In genomic region chr13:73160289-73160688, GRCm38 (mm10) we compare ENCODE assay signal across 8 mouse cellular contexts.
DNase-seq lines count a peak whose midpoint lies in the region; ATAC-seq and TF ChIP-seq lines count a peak whose summit lies in the region.

No protein-coding gene starts in this region.

- no peaks in the 10 kb centered on the region for H3K36me3 ChIP-seq in embryonic facial prominence, embryonic 15.5 days
- H3K36me3 ChIP-seq in limb, embryonic 13.5 days, result no peaks in the 10 kb centered on the region
- H3K36me3 ChIP-seq in midbrain, embryonic 15.5 days (replicated peaks), result no peaks in the 10 kb centered on the region
- H3K36me3 ChIP-seq in stomach, embryonic 14.5 days (ENCODE audit: control insufficient read depth, insufficient read depth, low read length), result no peaks in the 10 kb centered on the region

- DNase-seq in 3T3-L1 (ENCODE audit: low read depth, low spot score), result peak; percentile 3
- peak; percentile 54 to 72 for DNase-seq in heart, adult 9 months (ENCODE audit: low spot score in 2 of 2)
- peak; percentile 80 for DNase-seq in kidney, adult 9 months

- peak; percentile 59 for TF ChIP-seq CTCF in bone marrow, adult 2 months (IDR thresholded peaks at IDR 0.05; ENCODE audit: control insufficient read depth, insufficient read depth, low read length)

- H3K4me2 ChIP-seq in embryonic facial prominence, embryonic 15.5 days (replicated peaks), result peak overlapping the region; percentile 73
- H3K4me2 ChIP-seq in limb, embryonic 13.5 days (replicated peaks), result peak overlapping the region; percentile 67
- peak overlapping the region; percentile 68 for H3K4me2 ChIP-seq in midbrain, embryonic 15.5 days
- H3K4me2 ChIP-seq in stomach, embryonic 14.5 days (replicated peaks; ENCODE audit: low read depth, low read length), result peak overlapping the region; percentile 48

- H3K4me3 ChIP-seq in bone marrow, adult 2 months (replicated peaks; ENCODE audit: control insufficient read depth, low read depth, low read length), result no peak overlapping the region
- H3K4me3 ChIP-seq in embryonic facial prominence, embryonic 15.5 days (replicated peaks), result peak overlapping the region; percentile 39
- peak overlapping the region; percentile 38 for H3K4me3 ChIP-seq in limb, embryonic 13.5 days
- H3K4me3 ChIP-seq in midbrain, embryonic 15.5 days, result peak overlapping the region; percentile 36
- H3K4me3 ChIP-seq in stomach, embryonic 14.5 days (ENCODE audit: low read depth, low read length), result peak overlapping the region; percentile 21; the same call in 1 of the 2 replicates

- no peak for TF ChIP-seq POLR2A in bone marrow, adult 2 months (IDR thresholded peaks at IDR 0.05; ENCODE audit: borderline replicate concordance, control insufficient read depth, low read depth, low read length)

- WGBS in bone marrow, adult 2 months, result 4% methylated on average over 22 of the region's 22 CpGs
- under 1% methylated on average over 22 of the region's 22 CpGs for WGBS in embryonic facial prominence, embryonic 15.5 days
- 2% methylated on average over 22 of the region's 22 CpGs for WGBS in limb, embryonic 13.5 days
- WGBS in midbrain, embryonic 15.5 days, result under 1% methylated on average over 22 of the region's 22 CpGs
- WGBS in stomach, embryonic 14.5 days, result 1% methylated on average over 22 of the region's 22 CpGs

- no peaks in the 10 kb centered on the region for H3K9me3 ChIP-seq in embryonic facial prominence, embryonic 15.5 days (replicated peaks)
- no peaks in the 10 kb centered on the region for H3K9me3 ChIP-seq in limb, embryonic 13.5 days
- no peaks in the 10 kb centered on the region for H3K9me3 ChIP-seq in midbrain, embryonic 15.5 days
- H3K9me3 ChIP-seq in stomach, embryonic 14.5 days (ENCODE audit: control insufficient read depth, low read depth, low read length), result no peaks in the 10 kb centered on the region

- 0 out of 2 replicates have a peak overlapping the region, but pooled peaks have one; percentile 23 for H3K9ac ChIP-seq in embryonic facial prominence, embryonic 15.5 days
- H3K9ac ChIP-seq in limb, embryonic 13.5 days, result peak overlapping the region; percentile 59
- peak overlapping the region; percentile 41; the same call in 1 of the 2 replicates for H3K9ac ChIP-seq in midbrain, embryonic 15.5 days
- no peak overlapping the region for H3K9ac ChIP-seq in stomach, embryonic 14.5 days (replicated peaks; ENCODE audit: low read depth, low read length)

- H3K27me3 ChIP-seq in embryonic facial prominence, embryonic 15.5 days, result no peaks in the 10 kb centered on the region
- peaks cover 12% of the 10 kb centered on the region for H3K27me3 ChIP-seq in limb, embryonic 13.5 days
- peaks cover 3% of the 10 kb centered on the region; the same call in 1 of the 2 replicates for H3K27me3 ChIP-seq in midbrain, embryonic 15.5 days (replicated peaks)
- no peaks in the 10 kb centered on the region for H3K27me3 ChIP-seq in stomach, embryonic 14.5 days (ENCODE audit: control insufficient read depth, insufficient read depth, low read length)

- no peaks in the 10 kb centered on the region for H3K4me1 ChIP-seq in bone marrow, adult 2 months (ENCODE audit: control insufficient read depth, insufficient read depth, low read length)
- peaks cover 7% of the 10 kb centered on the region for H3K4me1 ChIP-seq in embryonic facial prominence, embryonic 15.5 days
- H3K4me1 ChIP-seq in limb, embryonic 13.5 days, result peaks cover 8% of the 10 kb centered on the region; the same call in 1 of the 2 replicates
- peaks cover 14% of the 10 kb centered on the region for H3K4me1 ChIP-seq in midbrain, embryonic 15.5 days
- H3K4me1 ChIP-seq in stomach, embryonic 14.5 days (ENCODE audit: control insufficient read depth, insufficient read depth, low read length), result no peaks in the 10 kb centered on the region

- H3K27ac ChIP-seq in bone marrow, adult 2 months (ENCODE audit: control insufficient read depth, insufficient read depth, low read depth, low read length, poor library complexity), result no peak overlapping the region; the same call in 1 of the 2 replicates
- H3K27ac ChIP-seq in embryonic facial prominence, embryonic 15.5 days (replicated peaks), result no peak overlapping the region
- no peak overlapping the region for H3K27ac ChIP-seq in limb, embryonic 13.5 days
- H3K27ac ChIP-seq in midbrain, embryonic 15.5 days, result peak overlapping the region; percentile 21; the same call in 1 of the 2 replicates
- H3K27ac ChIP-seq in stomach, embryonic 14.5 days (ENCODE audit: low read length), result no peak overlapping the region

- peak; percentile 77 for ATAC-seq in embryonic facial prominence, embryonic 15.5 days (ENCODE audit: insufficient number of reproducible peaks, low FRiP score, low TSS enrichment, low read depth)
- peak; percentile 93 for ATAC-seq in limb, embryonic 13.5 days (ENCODE audit: low FRiP score, low read depth)
- peak; percentile 97 for ATAC-seq in midbrain, embryonic 15.5 days (replicated peaks)
- peak; percentile 95 for ATAC-seq in stomach, embryonic 14.5 days (ENCODE audit: insufficient number of reproducible peaks, insufficient read depth, low FRiP score, low read depth)

Comparison
In these comparisons a context has a peak if more than half of its experiments do, and no peak if none do; other contexts are left out.
1. DNase-seq: peak in every context shown above with its lines; median percentile 80 in kidney, adult 9 months; 63 in heart, adult 9 months; 3 in 3T3-L1.